Mouse (Mus musculus) cortical plate, adult 2 months (tissue): Measurements from ENCODE around the gene Recql5.

Experiments
- CTCF ChIP-seq: fragments of 200-500 bp; IDR thresholded peaks from 2 replicates; pipeline ENCODE4 v1.5.1; 2011; ENCODE audit warnings: mild to moderate bottlenecking, control low read depth, low read length; ENCODE audit not compliant: insufficient read depth; ENCODE audit errors: extremely low read depth
- POLR2A ChIP-seq: fragments of 200-500 bp; IDR thresholded peaks from 2 replicates; pipeline ENCODE4 v1.6.1; 2011; ENCODE audit warnings: mild to moderate bottlenecking, low read length, control low read depth; ENCODE audit not compliant: insufficient read depth; ENCODE audit errors: extremely low read depth

DNA sequence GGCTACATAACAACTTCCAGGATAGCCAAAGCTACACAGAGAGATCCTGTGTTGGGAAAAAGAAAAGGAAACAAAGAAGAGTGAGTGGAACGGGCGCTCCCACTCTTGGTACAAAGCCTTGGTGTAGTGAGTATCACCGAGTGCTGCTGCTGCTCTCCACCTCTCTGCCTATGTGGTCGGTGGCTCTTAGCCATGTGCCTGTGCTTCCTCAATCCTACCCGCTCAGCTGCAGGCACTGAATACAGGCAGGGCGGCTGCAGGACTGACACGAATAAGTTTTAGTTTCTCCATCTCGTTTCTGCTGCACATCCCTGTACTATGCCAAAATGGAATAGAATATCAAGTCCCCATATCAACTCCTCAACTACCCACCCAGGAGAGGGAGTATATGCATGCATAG lies 4.2 kb downstream of the Recql5 start:
- TF ChIP-seq POLR2A: no peak
- no peak for TF ChIP-seq CTCF
